9 mouse cellular contexts compared by ENCODE assay signal in genomic region chr16:34806883-34807767, GRCm38 (mm10).
DNase-seq lines count a peak whose midpoint lies in the region; ATAC-seq lines count a peak whose summit lies in the region.
"Had no signal": no experiment of that assay in that cellular context is flagged by ENCODE, and none has a peak within 500 bp of the region (broad histone marks: within the 10 kb centered on the region; RNA-seq: fewer than 3 reads in every experiment).

No protein-coding gene starts in this region.

- no peaks in the 10 kb centered on the region for H3K36me3 ChIP-seq in embryonic facial prominence, embryonic 15.5 days
- H3K36me3 ChIP-seq in hindbrain, embryonic 13.5 days: no peaks in the 10 kb centered on the region
- no peaks in the 10 kb centered on the region for H3K36me3 ChIP-seq in liver, embryonic 12.5 days

- peak; percentile 67 for DNase-seq in embryo, embryonic 10.5 days (ENCODE audit: low spot score)
- peak; percentile 7 for DNase-seq in ovary, postnatal 36 days (ENCODE audit: low spot score)
- DNase-seq in cerebellum, postnatal 25 days: no peak
- no peak for DNase-seq in layer of hippocampus, postnatal 14 days (ENCODE audit: low spot score in 2 of 2)
- no peak for DNase-seq in spleen, postnatal 36 days (ENCODE audit: low spot score in 2 of 2)

- no peak overlapping the region for H3K9ac ChIP-seq in embryonic facial prominence, embryonic 15.5 days
- no peak overlapping the region for H3K9ac ChIP-seq in hindbrain, embryonic 13.5 days
- H3K9ac ChIP-seq in liver, embryonic 12.5 days: no peak overlapping the region

- 0 out of 2 replicates have a peak, but pooled peaks cover 5% of the 10 kb centered on the region for H3K27me3 ChIP-seq in embryonic facial prominence, embryonic 15.5 days
- peaks cover 11% of the 10 kb centered on the region for H3K27me3 ChIP-seq in hindbrain, embryonic 13.5 days
- no peaks in the 10 kb centered on the region for H3K27me3 ChIP-seq in liver, embryonic 12.5 days (replicated peaks)
- H3K27me3 ChIP-seq: megakaryocyte, embryonic 14.5 days had no signal

- WGBS in embryonic facial prominence, embryonic 15.5 days: 24% methylated on average over 16 of the region's 16 CpGs
- 13% methylated on average over 16 of the region's 16 CpGs for WGBS in hindbrain, embryonic 13.5 days
- 51% methylated on average over 16 of the region's 16 CpGs for WGBS in liver, embryonic 12.5 days (ENCODE audit: insufficient replicate concordance)

- no peak overlapping the region for H3K4me3 ChIP-seq in embryonic facial prominence, embryonic 15.5 days (replicated peaks)
- H3K4me3 ChIP-seq in hindbrain, embryonic 13.5 days: no peak overlapping the region
- H3K4me3 ChIP-seq in liver, embryonic 12.5 days: no peak overlapping the region
- H3K4me3 ChIP-seq: megakaryocyte, embryonic 14.5 days had no signal

- H3K4me2 ChIP-seq in embryonic facial prominence, embryonic 15.5 days (replicated peaks): 0 out of 2 replicates have a peak overlapping the region, but pooled peaks have one; percentile 11
- peak overlapping the region; percentile 13; the same call in 1 of the 2 replicates for H3K4me2 ChIP-seq in hindbrain, embryonic 13.5 days
- H3K4me2 ChIP-seq in liver, embryonic 12.5 days: peak overlapping the region; percentile 25

- no peaks in the 10 kb centered on the region for H3K9me3 ChIP-seq in embryonic facial prominence, embryonic 15.5 days (replicated peaks)
- no peaks in the 10 kb centered on the region for H3K9me3 ChIP-seq in hindbrain, embryonic 13.5 days
- H3K9me3 ChIP-seq in liver, embryonic 12.5 days (replicated peaks): no peaks in the 10 kb centered on the region

- 0 out of 2 replicates have a peak overlapping the region, but pooled peaks have one; percentile 40 for H3K27ac ChIP-seq in embryonic facial prominence, embryonic 15.5 days (replicated peaks)
- H3K27ac ChIP-seq in hindbrain, embryonic 13.5 days: no peak overlapping the region
- H3K27ac ChIP-seq in liver, embryonic 12.5 days: no peak overlapping the region

- H3K4me1 ChIP-seq in embryonic facial prominence, embryonic 15.5 days: peaks cover 32% of the 10 kb centered on the region
- peaks cover 17% of the 10 kb centered on the region for H3K4me1 ChIP-seq in hindbrain, embryonic 13.5 days (replicated peaks)
- H3K4me1 ChIP-seq in liver, embryonic 12.5 days: peaks cover 14% of the 10 kb centered on the region

- no peak for ATAC-seq in embryonic facial prominence, embryonic 15.5 days (ENCODE audit: insufficient number of reproducible peaks, low FRiP score, low TSS enrichment, low read depth)
- ATAC-seq in hindbrain, embryonic 13.5 days (ENCODE audit: low FRiP score): no peak
- peak; percentile 35; the same call in 1 of the 2 replicates for ATAC-seq in liver, embryonic 12.5 days

Comparison
In these comparisons a context has a peak if more than half of its experiments do, and no peak if none do; other contexts are left out.
1. DNase-seq: peak in embryo, embryonic 10.5 days (single experiment) and ovary, postnatal 36 days (single experiment); none in cerebellum, postnatal 25 days (0 of 2), layer of hippocampus, postnatal 14 days (0 of 2) and spleen, postnatal 36 days (0 of 2).
2. Peak in every context shown above with its lines, with median percentiles within 50 percentile points of each other: H3K4me2 ChIP-seq.